Mouse (Mus musculus): ENCODE measurements around the gene Insyn1.

The Insyn1 gene

DNA sequence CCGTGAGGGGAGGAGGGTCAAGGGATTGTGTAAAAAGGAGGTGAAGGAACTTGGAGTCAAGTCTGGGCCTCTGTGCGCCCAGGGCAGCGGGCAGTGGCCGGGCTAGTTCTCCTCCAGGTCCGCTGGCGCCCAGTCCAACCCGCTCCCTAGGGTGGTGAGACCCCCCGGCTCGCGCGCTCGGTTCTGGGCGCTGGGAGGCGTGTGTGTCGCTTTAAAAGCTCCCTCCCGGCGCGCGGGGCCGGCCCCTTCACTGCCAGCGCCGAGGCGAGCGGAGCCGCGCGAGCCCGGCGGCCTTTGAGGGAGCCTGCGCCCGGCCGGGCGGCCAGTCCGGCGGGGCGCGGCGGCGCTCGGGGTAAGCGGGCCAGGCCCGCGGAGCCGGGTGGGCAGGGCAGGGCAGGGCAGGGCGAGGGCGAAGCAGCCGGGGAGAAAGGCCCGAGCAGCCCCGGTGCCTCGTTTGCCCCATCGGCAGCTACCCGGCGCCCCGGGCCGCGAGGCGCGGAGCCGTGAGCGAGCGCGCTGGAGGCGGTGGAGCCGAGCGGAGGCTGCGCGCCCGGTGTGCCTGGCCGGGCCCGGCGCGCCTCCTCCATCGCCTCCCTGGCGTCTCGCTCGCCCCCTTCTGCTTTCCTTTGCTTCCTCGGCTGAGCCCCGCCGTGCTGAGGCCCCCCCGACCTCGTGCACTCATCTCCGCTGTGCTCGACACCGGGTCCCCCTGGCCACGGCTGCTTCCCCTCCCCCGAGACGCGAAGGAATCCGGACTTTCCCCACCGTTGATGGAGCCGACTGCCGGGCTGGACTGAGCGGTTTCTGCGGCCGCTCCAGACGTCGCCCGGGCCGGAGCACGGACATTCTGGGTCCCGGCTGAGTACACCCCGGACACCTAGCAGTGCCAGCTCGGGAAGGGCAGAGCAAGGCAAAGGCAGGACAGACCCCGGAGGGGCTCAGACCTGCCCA is at the start of gene Insyn1:
Gene Insyn1 (plus strand): TSS at position 753 of the 951 bp plus-strand sequence.
- DNase-seq = peak; percentile 74

DNA sequence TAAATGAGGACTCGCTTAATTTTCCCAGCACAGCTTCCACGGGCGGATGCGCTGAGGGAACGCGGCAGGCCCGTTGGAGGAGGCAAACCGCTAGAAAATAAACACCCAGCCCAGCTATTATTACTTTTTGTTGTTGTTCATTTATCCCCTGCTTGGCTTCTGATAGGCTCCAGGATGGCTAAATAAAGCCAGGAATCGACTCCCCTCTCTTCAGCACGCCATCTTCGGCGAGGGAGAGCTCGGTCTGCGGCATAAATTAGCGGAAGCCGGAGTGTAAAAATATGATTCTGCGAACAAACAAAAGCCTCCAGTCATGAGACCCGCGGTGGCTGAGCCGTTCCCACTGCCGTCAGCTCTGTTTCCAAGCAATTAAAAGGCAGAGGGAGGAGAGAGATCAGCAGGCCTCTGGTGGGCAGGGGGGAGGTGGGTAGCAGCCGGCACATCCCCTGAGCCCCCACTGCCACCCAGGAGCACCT is 49.4 kb upstream of the Insyn1 start:
- DNase-seq = no peak

DNA sequence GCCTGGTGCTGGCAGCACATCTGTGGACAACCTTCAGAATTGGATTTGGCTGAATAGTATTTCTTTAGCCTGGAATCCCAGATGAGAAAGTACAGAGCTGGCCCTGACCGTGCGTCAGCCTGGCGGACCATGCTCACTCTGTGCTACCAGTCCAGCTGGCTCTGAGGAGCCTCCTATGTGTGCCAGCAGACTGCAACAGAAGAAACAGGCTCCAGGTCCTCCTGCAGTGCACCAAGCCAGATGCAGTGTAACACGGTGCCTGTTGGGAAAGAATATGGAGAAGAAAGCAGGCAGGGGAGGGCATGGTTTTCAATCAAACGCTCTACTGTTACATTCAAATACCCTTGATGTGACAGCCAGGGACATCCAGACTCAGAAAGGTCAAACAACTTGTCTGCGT is 48.3 kb upstream of the Insyn1 start:
- DNase-seq = no peak

- DNase-seq = no peak
These were observed 47.8 kb upstream of the Insyn1 start for GRCm38 (mm10) chr9:58440614-58441013.

- no peak for DNase-seq
These were observed 46.9 kb upstream of the Insyn1 start for GRCm38 (mm10) chr9:58441351-58442104.

- no peak for DNase-seq
These were observed 46.0 kb upstream of the Insyn1 start for GRCm38 (mm10) chr9:58442105-58443010.

GRCm38 (mm10) chr9:58443061-58443460 is 45.3 kb upstream of the Insyn1 start:
- DNase-seq = no peak

DNA sequence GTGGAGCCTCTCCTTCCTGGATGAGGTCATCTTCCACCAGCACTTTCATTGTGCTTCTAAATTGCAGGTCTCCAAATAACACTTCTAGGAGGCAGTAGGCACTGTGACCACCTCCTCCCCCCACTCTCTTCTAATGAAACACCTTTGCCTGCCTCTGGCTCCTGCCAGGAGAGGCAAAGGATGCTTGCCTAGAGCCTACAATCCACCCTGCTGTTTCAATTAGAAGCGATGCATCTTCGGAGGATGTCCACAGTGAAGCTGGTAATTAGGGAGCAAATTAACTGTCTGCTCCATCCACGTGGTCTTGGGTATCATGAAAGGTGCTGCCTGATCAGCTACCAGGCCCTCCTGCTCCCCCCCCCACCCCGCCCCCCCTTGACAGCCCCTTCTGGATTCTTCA is 41.6 kb upstream of the Insyn1 start:
- no peak for DNase-seq

- DNase-seq = no peak
These were observed 40.3 kb upstream of the Insyn1 start for GRCm38 (mm10) chr9:58447997-58448595.

DNA sequence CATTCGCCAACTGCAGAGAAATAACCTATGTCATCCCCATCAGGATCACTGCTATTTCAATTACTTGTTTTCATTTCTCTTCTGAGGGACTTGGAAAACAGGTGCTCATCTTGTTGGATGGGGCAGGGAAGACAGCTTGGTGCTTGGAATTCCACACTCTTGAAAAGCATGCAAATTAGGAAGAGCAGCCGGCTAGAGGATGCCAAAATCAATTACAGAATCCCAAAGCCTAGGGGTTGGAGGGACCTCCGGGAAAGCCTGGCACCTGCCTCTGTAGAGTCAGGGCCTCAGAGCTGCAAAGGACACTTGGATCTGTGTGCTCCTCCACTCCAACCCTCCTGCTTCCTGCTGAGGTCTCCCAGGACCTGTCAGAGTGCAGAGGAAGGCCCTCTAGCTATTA is 38.9 kb upstream of the Insyn1 start:
- no peak for DNase-seq

DNA sequence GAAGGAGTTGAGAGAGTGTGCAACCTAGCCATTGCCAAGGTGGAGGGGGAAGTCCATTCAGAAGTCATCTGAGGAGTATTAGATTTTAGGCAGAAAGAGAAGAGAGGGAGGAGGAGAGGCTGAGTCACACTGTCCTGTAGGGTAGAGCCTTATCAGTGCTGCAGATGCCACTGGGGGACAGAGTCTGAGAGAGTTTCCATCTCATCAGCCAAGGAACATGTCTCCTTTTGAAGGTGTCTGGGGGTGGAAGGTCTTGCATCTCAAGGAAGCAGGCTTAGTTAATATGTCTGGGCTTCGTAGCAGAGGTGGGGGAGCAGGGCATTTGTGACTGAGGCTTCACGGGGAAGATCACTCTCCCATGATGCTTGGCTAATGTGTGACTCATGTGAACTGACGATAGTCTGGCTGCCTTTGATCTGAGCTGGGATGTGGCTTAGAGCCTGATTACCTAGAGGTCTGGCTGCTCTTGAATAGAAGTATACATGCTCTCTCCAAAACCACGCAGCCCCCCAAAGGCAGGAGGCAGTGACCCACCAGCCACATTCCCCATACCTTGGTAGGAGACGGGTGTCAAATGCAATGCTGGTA is 34.5 kb upstream of the Insyn1 start:
- no peak for DNase-seq

DNA sequence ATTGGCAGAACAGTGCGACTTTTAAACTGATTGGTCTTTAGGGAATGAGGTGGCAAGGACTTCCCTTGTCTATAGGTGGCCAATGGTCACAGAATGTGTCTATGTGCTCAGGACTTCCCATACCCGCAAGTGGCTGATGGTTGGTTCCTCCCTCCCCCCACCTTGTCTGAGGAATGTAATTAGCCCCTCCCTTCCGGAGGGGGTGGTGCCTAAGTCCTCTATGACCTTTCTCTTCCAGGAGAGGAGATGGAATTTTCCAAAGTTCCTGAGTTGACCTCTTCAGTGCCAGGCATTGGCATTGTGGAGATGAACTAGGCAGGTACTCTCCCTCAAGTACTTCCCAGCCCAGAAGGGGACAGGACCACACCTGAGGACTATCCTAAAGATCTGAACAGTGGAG is 33.5 kb upstream of the Insyn1 start:
- DNase-seq = peak; percentile 60

DNA sequence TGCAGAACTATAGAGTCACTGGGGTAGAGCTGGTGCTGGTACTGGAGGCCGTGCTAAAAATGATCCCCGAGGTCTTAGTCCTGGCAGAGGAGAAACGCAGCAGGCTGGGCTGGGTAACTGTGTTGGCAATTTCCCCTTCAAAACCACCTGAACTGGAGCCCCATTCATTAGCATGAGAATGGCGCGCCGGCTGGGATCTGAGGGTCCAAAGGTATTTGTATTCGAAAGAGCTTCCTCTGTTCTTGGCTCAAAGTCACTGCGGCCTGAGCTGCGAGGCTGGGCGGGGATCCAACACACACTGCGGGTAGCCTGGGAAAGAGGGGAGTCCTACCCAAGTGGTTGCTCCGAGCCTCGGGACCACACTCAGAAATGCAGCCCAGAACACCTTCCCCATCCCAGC is 32.6 kb upstream of the Insyn1 start:
- DNase-seq = peak; percentile 65

DNA sequence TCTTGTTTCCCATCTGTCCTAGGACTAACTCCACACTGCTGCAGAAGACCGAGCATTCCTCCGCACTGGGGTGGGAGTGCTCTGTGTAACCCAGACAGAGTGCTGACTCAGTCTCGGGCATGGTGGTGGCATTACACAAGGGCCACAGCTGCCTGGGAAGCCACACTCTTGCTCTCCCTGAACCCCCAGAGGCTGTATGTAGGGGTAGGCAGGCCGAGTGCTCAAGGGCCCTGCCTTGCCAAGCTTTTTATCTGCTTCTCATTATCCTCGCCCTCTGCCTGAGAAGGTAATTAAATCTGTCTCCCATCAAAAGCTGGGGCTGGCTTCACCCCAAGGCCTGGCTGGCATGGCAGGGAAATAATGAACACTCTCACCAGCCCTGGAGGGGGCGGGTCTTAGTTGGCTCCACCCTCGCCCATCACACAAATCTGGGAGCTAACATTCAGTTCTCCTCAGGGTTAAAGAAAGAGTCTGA is 30.9 kb upstream of the Insyn1 start:
- DNase-seq = peak; percentile 22

- no peak for DNase-seq
These were observed 30.1 kb upstream of the Insyn1 start for GRCm38 (mm10) chr9:58458341-58458740.

DNA sequence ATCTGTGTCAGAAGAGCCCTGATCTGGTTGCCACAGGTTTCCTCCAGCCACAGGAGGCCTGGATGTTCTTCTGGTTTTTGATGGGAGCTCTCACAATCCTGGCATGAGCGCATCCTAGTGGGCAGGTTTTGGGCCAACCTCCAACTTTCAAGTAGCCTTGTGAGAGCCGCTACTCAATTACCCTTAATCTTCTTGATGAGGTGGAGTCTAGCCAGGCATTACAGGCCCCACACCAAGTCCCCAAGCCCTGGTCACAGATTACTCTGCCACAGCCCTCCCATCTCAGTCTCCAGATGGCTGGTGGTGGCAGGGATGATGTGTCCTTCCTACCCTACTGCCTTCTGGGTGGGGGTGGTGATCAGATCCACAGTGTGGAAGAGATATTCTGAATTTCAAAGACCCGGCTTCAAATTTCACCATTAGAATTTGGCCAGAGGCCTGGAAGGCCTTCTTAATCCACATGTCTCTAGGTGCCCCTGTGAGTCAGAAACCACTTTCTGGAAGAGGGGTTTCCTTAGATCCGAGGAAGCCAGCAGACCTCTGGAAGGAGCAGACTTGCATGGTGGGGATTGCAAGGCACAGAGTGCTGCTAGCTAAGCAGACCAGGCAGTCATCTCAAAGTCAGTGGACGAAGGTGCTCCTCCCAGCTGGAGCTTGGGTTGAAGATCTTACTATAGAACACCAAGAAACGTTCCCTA is 29.4 kb upstream of the Insyn1 start:
- DNase-seq = no peak

- DNase-seq = no peak
These were observed 20.9 kb upstream of the Insyn1 start for GRCm38 (mm10) chr9:58467345-58468025.

DNA sequence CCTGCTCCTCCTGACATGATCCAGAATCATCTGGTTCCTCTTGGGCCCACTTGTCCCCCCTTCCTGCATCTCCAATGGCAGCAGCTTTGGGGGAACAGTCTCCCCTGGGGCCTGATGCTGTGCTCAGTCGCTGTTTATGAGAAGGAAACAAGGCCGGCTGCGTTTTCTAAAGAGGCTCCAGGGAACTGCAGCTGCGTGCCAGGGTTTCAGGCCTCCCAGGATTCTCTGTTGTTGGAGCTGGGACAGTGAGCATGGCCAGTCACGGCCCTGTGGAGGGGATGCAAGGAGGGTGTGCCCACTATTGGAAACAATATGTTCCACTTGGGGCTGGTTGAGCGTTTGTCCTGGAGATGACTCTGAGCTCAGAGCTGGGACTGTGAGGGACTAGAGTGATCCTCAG is 17.9 kb upstream of the Insyn1 start:
- DNase-seq = no peak

GRCm38 (mm10) chr9:58473211-58473815 is 15.1 kb upstream of the Insyn1 start:
- DNase-seq = no peak

DNA sequence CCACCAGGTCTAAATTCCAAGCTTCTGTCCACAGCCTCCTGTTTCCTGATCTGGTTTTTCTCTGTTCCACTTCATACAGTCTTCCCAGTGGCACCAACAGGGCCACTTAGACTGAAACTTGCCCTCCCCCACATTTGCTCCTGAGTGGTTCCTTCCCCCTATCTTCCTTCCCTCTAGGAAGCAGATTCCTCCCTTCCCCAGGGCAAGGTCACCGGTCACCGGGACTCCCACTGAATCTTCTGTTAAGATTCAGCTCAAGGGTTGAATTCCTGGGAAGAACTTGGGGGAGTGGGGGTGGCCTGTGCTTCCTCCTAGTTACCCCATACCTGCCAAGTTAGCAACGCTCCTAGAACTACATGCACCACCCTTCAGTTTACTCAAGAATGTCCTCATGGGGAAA is 1.3 kb upstream of the Insyn1 start:
- no peak for DNase-seq
